Mouse (Mus musculus) inflammation-experienced regulatory T-cells, adult 6 months (primary cell): Measurements from ENCODE around the gene Apol8. TPM values are rescaled to one million over a fixed set of nuclear protein-coding genes. Genes with fewer than 3 reads are reported as not detected.

Experiments
- ATAC-seq: one replicate; pipeline ENCODE4 v1.8.0; 2017
- polyA plus RNA-seq, 3 experiments: library from polyadenylated mRNA; unstranded; fragments of 100-300 nt; shearing (Covaris generic); gene quantifications; one replicate each; pipeline ENCODE4 v1.2.1; 2017

Gene Apol8
- 1 to 10 TPM in 1 of 3 experiments, not detected in 2; 1.2 TPM for polyA plus RNA-seq

DNA sequence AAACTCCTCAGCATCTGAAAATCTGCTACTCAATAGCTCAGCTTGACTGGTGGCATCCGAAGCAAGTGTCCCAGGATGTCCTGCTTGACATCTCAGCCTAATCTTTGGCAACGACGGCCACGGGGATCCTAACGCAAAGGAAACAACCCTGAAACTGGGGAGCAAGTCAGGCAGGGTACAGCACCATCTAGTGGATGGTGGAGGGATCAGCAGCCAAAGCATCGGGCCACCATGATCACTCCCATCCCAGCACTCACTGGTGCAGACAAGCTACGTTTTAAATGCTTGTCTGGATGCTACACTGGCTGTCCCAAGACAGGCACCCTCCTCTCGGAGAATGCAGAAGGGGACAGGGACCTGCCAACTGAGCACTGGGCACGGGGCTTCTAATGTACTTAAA, at the start of gene Apol8:
Gene Apol8, minus strand, starts transcription at position 156 of the 400 bp plus-strand sequence.
- ATAC-seq: peak; percentile 74

DNA sequence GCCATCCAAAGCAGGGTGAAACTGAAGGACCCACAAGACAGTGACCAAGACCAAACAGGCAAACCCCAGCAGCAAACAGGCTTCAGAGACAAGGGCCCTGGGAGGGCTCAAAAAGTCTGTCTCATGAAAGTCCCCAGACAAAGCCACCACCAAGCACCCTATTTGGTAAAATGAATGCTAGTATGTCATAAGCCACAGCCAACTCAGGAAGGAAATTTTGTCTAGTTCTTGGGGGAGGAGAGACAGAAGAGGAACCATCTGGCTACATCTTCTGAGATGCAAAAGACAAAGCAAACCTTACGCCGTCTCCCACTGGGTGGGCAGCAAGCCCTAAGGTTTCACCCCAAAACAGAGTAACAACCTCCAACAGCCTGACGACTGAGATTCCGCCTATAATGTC, 48.9 kb upstream of the Apol8 start:
- peak; percentile 61 for ATAC-seq

DNA sequence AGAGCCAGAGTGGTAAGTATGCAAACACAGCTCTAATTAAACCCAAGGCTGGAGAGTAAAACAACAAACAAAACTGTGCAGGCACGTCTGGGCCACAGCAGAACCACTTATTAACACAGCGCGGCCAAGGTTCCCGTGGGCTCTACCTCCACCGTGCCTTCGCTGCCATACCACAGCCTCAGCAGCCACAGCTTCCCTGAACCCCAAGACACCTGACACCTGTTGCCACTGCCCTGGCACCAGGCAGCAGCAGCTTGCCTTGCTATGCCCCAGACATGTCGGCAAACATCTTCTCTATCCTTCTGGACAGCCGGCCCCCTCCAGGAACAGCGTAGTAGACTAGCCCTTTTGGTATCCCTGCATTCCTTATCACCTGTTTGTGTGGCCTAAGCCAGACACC, 48.1 kb upstream of the Apol8 start:
- no peak for ATAC-seq

DNA sequence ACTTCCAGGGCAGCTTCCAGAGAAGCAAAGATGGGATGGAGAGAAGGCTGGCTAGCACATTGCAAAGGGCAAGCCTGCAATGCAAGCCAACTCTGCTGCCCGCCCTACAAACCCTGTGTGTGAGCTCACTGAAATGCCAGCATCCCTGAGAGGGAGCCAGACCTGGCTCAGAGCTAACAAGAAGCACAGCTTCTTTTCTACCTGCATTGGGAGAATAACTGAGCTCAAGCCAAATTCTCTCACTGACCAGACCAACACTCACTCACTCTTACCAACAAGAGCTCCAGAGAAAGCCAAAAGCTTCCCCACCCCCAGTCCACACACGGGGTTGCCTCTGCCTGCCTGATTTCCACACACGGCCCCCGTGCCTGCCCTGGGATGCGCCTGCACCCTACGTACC, 47.7 kb upstream of the Apol8 start:
- ATAC-seq: no peak

DNA sequence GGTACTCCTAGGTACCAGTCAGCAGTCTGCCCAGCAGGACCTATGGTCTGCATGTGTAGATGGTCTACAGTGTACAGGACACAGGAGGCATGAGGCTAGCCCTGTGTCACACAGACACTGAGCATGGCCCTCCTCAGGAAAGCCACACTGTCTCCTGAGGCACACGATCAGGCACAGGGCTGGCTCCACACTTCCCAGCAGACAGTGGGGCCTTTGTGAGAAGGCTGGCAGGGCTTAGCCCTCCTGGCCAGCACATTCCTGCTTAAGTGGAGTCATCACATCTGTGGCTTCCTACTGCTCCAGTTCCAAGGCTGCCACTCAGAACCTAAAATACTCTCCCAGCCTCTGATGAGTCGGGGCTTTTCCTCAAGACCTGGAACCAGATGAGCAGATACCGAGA, 46.9 kb upstream of the Apol8 start:
- ATAC-seq: no peak

DNA sequence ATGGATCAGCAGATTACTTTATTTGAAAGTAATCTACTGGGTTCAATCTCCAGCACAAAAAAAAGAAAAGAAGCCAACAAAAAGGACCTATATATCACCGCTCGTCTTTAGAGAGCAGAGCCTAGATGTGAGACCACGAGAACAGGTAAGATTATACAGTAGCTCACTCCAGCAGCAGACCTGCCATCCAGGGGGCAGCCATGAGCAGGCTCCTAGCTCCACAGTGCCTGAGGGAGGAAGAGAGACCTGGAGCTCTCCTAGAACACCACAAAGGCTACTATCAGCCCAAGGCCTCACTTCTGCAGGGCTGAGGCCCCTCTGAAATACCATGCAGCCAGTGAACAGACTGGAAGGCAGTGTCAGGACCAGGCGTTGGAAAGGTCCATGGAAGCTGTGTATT, 46.2 kb upstream of the Apol8 start:
- no peak for ATAC-seq

DNA sequence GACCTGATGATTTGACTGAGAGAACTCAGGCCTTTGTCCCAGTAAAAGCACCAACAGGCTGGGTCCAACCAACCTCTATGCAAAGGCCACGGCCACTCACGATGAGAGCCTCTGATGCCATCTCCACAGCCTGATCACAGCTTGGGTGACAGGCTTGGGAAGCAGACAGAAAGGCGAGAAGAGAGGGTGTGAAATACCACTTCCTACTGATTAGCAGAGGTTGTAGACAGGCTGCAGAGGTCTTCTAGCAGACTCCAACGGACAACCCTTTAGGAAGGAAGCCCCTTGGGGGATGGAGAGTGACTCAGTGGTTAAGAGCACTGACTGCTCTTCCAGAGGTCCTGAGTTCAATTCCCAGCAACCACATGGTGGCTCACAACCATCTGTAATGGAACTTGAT, 44.4 kb upstream of the Apol8 start:
- peak; percentile 7 for ATAC-seq

DNA sequence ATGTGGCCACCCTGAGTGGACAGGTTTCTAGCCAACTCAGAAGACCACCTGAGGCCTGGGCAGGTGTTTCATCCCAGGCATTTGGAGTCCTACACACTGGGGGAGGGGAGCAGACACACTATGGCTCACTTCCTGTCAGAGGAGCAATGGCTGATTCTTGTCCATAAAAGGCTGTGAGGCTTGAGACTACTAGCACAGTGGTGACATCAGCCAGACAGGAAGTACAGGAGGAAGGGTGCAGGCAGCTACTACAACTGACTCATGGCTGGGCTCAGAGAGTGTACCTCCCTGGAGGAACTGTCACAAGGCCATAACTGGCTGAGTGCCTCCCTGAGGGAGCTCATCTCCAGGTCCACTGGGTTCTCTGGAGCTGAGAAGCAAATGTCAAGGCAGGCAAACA, 43.7 kb upstream of the Apol8 start:
- peak; percentile 84 for ATAC-seq

DNA sequence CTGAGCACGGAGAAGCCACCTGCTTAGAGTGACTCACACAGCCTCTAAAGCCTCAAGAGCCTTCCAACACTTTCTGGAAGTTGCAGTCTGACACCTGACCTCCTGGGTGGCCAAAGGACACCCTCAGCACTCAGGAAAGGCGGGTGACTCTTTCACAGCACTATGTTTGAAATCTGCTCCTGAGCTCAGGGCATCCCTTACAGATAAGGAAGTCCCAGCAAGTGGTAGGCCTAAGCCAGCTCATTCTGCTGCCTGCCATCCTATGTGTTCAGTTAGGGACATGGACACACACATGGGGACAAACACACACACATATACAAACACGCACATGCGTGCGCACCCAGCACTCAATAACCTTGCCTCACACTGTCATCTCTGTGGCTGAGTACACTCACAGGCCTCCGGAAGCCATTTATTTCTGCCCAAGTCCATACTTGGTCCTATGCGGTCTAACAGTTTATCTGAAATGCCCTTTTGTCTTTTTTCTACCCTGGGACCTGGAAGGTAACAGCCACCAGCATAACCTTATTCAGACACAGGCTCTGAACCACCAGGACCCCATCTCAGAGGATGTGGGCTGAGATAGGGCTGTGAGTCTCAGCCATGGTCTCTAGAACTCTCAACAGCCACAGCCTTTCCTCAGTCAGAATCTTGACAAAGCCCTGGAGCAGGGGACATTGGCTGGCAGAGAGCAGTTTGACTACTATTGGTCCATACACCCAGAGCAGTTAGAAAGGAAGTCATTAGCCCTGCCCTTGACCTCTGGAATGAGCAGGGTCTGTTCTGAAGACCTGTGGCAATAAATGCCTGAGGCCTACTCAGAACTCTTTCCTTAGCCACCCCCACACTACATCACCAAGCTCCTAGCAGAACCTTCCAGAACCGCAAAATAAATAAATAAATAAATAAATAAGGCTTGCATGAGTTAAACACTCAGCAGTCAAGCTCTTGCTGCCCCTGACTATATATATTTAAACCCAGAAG, 43.0 kb upstream of the Apol8 start:
- ATAC-seq: no peak

DNA sequence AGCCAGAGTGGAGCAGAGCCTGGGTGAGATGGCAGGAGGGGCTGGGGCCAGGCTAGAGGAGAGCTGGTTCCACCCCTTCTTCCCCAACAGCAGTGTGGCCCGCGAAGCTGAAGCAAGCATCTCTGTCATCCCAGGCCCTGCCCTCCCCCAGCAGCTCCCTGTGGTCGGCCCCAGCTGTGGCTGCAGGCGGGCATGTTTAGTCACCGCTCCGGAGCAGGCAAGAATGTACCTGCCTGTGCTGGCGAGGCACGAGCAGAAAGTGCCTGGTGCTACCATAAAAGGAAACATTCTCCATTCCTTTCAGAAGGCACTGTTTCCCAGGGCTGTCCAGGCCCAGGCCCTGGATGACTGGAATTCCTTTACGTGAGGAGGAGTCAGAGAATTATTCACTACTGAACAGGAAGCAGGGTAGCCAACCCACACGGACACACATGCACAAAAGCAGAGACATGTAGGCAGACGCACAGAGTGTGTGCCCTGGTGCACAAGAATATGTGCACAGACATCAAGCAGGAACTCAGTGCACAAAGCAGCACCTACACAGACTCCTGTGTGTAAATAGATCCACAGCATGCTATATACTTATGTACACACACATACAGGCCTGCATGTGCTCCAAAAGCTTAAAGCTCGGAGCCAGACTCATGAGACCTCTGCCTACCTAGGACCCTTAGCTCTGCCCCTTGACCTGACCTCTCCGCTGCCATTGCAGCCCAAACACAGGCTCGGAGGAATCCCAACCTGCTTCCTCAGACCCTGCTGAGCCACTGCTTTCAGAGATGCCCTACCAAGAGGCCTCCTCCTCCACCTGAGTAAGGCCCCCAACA, 42.1 kb upstream of the Apol8 start:
- ATAC-seq: peak; percentile 40

DNA sequence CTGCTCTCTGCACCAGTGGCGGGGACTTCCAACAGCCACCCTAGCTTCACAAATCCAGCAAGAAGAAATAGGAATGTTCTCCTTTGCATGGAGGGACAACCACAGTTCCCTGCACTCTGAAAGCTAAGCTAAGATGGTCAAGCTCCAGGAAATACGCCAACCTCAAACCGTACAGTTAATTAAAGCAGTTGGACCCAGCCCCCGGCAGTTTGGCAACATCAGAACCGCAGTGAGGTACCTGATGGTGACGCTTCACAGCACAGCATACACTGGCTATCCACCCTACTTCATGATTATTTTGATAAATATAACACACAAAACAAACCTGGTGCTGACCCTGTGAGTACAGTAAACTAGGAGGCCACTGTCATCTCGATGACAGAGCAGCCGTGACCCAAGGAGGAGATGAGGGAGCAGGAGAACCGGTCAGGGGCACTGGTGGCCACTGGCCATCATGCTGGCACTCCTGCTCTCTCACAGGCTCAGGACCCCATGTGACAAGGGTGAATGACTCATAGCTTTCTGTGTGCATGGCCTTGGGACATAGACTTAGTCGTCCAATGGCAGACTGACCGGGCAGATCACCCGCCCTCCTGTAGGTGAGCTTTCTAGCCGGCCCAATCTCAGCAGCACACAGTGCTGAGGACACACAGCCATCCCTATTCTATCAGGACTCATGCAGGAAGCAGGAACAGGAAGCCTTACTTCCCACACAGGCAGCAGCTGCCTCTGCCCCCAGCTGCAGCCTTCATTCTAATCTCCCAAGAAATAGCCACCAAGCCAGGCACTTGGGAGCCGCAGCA, 41.0 kb upstream of the Apol8 start:
- ATAC-seq: no peak

DNA sequence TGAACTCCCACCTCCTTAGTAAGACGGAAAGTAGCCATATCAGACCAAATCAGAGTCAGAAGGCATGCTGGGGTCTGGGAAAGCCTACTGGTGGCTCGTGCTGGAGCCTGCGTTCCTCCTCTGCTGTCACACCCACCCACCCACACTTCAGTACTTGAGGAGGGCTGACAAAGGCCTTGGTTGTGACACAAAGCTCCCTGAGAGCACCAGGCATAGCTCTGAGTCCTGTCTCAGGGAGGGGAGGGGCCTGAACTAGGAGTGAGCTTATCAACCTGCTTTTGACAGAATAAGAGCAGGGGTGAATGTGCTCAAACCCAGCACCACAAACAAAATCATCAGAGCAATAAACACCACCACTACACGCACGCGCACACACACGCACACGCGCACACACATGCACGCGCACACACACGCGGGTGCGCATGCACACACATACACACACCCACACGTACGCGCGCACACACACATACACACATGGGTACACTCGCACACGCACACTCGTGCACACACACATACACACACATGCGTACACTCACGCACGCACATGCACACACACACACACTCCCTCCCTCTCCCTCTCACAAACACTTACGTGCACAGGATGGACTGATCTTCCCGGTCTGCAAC, 39.7 kb upstream of the Apol8 start:
- ATAC-seq: no peak

DNA sequence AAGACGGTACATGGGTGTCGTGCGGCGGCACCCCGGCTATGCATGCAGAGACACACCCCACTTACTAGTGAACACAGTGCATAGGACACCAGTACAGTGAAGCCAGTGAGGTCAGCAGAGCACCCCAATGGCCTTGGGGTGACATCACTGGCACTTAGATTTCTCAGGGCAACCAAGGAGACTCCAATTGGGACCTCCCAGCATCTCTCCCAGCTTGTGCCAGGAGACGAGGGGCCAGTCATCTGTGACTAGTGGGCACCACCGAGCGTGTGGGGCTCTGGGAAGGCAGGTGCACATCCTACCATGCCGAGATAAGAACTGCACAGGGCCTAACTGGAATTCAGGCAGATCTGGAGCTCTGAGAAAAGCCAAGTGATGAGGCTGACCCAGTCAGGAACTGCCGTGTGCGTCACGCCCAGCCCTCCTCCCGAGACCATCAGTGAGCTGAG, 38.1 kb upstream of the Apol8 start:
- no peak for ATAC-seq

DNA sequence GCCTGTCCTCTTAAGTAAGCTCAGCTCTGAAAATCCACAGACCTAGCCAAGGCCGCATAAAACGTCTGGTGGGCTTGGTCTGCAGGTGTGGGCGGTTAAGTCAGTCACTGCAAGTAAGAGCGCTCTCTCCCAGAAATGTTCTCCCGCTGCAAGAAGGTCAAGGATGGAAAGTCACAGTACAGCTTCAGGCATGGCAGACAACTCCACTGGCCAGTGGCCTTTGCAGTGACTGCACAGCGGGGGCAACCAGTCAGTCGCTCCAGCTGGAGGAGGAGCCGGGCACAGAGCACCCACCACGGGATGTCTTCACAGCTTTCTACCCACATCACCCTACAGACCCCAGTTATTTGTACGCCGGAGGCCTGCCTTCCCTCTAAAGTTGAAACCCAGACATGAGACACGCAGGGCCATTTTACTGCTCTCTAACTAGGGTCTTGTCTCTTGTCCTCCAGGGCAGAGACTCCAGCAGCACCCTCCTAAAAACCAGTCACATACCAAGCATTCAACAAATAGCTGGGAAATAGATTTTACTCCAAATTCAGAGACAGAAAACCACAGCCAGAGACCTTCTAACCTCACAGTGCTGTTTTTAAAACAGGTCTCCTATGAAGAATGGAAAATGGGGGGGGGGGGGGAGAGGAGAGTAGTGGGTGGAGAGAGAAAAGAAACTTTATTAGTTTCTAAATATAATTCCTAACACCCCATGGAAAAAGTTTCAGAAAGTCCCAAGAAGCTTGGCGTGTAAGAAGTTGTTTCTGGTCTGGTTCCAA, 37.5 kb upstream of the Apol8 start:
- ATAC-seq: no peak

DNA sequence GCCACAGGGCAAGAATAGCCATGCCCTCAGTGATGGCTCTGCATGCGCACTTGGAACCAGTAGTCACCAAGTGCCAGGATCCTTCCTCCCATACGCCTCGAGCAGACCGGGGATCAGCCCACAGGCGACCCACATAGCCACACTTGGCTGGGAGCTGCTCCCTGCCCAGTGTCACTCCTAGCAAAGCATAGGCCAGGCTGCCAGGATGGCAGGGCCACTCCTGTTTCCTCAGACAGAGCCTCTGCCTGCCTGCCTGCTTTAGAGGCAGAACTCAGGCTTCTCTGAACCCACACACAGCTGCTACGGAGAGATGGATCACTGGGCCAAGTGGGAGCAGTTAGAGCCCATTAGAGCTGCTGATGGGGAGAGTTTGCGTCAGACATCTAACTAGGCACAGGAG, 36.8 kb upstream of the Apol8 start:
- ATAC-seq: no peak

DNA sequence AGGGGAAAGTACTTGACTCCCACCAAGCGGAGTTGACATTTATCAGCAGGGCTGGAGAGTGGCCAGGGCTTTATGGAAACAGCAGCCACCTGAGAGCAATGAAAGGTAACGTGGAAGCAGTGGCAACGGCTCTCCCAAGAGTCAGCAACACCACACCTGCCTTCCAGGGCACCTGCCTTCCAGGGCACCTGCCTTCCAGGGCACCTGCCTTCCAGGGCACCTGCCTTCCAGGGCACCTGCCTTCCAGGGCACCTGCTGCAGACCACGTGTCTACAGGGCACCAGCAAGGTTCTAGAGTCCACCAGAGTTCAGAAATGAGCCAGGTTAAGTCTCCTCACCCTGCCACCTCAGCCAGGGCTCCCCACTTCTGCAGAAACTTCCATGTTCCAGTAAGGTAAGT, 36.3 kb upstream of the Apol8 start:
- ATAC-seq: no peak

DNA sequence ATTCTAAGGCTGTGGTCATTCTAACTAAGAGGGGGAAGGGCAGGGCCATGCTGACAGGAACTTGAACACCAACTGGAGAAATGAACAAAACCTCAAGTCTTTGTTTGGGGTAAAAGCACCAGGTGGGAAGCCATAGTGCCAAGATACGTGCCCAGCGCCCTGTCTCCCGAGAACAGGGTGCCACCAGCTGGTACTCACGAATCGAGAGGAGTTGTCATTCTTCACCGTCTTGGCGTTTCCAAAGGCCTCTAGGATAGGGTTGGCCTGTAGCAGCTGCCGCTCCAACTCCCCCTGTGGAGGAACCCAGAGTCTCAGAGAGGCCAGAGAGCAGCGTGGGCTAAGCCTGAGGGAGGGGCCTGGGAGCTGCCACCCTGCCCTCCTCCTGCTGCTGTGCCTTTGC, 35.3 kb upstream of the Apol8 start:
- ATAC-seq: no peak

DNA sequence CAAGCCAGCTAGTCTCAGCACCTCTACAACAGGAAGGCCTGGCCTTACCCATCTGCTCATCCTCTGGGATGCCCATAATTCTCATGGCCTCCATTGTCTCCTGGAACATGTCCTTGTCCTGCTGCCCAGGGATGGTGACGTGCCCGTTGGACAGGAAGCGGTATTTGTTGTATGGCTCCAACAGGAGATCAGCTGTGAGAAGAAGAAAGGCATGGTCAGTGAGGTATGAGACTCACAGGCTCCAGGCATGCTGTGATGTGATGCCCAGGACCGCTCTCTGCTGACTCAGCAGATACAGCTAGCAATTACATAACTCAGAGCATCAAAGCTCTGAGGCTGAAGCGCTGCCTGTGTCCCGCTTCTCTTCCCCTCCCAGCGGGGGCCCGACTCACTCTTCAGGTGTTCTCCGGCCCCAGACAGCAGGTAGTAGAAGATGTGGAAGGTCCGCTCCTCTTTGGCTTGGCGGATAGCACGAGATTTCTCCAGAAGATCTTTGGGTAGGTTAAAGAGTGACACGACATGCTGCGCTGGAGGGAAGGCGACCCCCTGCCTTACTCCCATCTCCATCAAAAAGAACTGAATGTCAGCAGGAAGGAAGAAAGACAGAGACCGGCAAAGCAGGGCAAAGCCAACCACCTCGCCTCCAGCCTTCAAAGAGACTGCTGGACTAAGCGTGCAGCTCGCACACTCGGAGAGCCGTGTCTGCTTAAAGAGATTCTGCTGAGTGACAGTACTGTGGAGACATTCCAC, 34.0 kb upstream of the Apol8 start:
- no peak for ATAC-seq

DNA sequence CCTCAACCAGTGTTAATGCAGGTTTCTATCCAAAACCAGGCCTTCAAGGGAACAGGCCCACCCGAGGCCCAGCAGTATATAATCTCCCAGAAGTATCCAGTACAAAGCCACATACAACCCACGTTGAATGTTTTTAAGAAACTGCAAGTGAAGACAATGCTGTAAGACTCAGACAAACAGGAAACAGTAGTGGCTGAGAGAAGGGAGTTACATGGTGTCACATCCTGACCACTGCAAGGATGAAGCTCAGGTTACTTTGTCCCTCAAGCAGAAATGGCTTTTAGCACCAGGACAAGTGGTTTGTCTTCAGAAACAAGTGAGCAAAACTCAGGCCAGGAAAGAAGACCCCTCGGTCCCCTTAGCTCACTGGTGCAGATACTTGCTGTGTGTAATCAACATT, 32.4 kb upstream of the Apol8 start:
- peak; percentile 79 for ATAC-seq

DNA sequence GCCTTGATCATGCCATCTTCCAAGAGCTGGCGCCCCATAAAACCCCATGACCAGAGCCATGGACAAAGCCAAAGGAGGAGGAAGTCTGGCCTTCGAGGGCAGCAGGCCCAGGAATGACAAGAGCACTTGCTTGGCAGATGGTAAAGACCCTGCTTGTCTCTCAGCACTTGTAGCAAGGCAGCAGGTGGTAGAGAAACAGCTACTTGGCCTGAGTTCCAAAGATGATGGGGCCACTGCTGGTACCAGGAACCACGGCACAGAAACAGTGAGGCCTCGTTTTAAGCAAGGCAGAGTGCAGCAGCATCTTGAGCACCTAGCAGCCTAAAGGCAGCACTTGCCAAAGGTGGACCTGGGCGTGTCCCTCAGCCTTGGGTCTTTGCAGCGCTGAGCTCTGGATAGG, 31.6 kb upstream of the Apol8 start:
- no peak for ATAC-seq

DNA sequence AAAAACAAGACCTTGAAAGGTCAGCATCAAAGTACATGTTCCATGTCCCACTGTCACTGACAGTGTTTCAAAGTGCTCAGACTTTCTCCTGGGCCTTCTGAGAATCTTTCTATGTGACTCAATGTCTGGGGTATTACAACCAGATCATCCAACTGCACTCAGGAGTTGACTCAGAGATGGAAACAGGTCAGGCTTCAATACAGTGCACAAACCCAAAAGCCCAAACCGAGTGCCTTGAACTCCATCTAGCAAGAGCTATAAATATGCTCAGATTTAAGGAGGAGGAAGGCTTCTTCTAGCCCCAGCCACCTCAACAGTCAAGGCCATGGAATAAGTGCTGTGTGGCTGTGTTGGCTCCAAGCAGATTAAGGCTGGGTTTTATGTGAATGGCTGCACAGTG, 29.0 kb upstream of the Apol8 start:
- no peak for ATAC-seq
